Mouse (Mus musculus) left cerebral cortex, adult 2 months (tissue): ENCODE measurements around the gene Zfp704. TPM values are rescaled to one million over a fixed set of nuclear protein-coding genes. Genes with fewer than 3 reads are reported as not detected.

Source experiments
- DNase-seq, 2 experiments: peaks; one replicate each; pipeline ENCODE4 v3.0.0; 2021 to 2022; ENCODE audit warnings: low spot score in 2 of 2, mixed read lengths in 1 of 2; ENCODE audit errors: extremely low spot score in 1 of 2
- H3K27ac ChIP-seq: fragments of 200-600 bp; 2 replicates; pipeline ENCODE4 v1.8.1; 2022
- H3K4me3 ChIP-seq: fragments of 200-600 bp; 2 replicates; pipeline ENCODE4 v1.8.1; 2022
- CTCF ChIP-seq: fragments of 200-600 bp; IDR thresholded peaks from 2 replicates; pipeline ENCODE4 v1.8.1; 2022; ENCODE audit warnings: antibody characterized with exemption, mild to moderate bottlenecking, moderate library complexity
- intact Hi-C: fragments of 180-260 bp; cut with DNase I; formaldehyde crosslinking; loops from one replicate; pipeline ENCODE4 v1.15.1; 2025
- total RNA-seq, 2 experiments: library from RNA; stranded (reverse); gene quantifications; 2 replicates each; pipeline ENCODE4 v1.2.3; 2021

Gene Zfp704
- total RNA-seq, 2 experiments from 2014 or later: 31.7 to 34.6 TPM

DNA sequence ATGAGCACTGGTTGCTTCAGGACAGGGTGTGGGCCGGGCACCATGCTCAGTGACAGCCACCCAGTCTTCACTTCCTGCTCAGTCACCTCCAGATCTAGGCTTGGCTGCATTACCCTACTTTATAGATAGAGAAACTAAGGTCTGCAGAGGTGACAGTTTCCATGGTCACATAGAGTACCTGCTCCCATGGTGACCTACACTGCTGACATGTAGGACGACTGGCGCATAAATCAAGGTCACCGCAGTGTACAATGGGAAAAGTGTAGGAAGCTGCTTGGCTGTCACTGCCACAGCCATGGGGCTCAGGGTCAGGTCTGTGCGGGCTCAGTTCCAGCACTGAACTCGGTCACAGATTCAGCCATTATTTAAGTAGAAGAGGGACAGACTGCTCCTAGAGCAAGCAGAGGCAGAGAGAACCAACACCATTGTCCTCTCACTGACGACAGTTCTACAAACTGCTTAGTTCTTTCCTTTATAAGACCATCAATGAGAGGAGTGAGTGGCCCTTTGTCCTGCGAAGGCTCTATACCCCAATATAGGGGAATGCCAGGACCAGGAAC, 109.8 kb downstream of the Zfp704 start:
- intact Hi-C loops: loop anchor here (5.0 kb wide), 1 partner anchor 107 kb away; no protein-coding TSS in a partner anchor
- no peak for TF ChIP-seq CTCF
- no peak for DNase-seq
- peak overlapping the region; percentile 71 for H3K27ac ChIP-seq
- H3K4me3 ChIP-seq: no peak overlapping the region

DNA sequence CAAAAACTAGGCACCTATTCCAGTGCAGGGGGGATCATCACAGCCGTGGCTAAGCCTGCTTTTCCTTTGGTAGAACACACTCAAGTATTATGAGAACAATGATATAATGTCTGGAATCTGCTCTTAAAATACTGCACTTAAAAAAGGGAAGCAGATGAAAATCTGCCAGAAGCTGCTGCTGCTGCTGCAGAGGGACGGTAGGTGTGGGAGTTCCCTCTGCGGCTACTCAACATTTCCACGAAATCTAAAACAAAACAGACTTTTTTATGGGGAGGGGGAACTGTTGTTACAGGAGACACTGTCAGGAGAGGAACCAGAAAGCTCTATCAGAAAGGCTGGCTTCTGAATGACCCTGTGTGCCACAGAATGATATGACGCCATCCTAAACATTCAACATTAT, 110.4 kb downstream of the Zfp704 start:
- H3K27ac ChIP-seq: peak overlapping the region; percentile 71

DNA sequence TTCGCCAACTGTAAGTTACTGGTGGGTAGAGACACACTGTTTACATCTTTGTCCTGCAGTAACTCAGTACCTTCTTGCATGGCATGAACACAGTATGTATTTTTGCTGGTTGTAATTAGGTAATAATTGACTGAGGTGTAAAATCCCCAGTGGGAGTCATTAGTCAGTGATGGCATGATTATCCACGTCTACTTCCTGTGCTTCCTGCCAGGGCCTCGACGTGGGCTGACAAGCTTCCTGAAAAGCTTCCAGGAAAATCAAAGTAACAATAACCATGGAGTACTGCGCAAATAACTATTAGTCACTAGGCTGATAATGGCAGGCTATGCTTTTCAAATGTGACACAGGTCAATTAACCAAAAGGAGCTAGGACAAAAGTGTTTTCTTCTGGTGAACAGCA, 112.6 kb downstream of the Zfp704 start:
- no peak for DNase-seq
- no peak for TF ChIP-seq CTCF
- intact Hi-C loops: loop anchor here (5.0 kb wide), 1 partner anchor 110 kb away; no protein-coding TSS in a partner anchor
- Histone ChIP-seq H3K27ac (no peak overlapping the region), H3K4me3 (no peak overlapping the region)

More for the DNA sequence above, 110.4 kb downstream of the Zfp704 start:
- TF ChIP-seq CTCF: no peak
- no peak for DNase-seq
- intact Hi-C loops: loop anchor here (5.0 kb wide), 1 partner anchor 108 kb away; no protein-coding TSS in a partner anchor
- H3K4me3 ChIP-seq: no peak overlapping the region

DNA sequence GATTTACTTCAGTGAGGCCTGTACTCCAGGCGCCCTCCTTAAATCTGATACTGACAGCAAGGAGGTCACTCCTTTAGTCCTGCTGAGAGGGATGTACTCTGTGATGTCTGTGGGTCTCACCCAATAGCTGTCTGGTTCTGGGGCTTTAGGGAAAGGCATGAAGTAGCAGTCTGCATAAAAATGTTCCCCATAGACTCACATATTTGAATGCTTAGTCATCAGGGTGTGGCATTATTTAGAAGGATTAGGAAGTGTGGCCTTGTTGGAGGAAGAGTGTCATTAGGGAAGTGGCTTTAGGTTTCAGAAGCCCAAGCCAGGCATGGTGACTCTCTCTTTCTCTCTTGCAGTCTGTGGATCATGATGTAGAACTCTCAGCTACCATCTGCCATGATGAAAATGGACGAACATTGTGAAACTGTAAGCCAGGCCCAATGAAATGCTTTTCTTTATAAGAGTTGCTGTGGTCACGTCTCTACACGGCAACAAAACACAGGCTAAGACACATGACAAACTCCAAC, 118.1 kb downstream of the Zfp704 start:
- no peak for DNase-seq
- intact Hi-C loops: no loop called here
- no peak for TF ChIP-seq CTCF
- no peak overlapping the region for H3K4me3 ChIP-seq
- H3K27ac ChIP-seq: no peak overlapping the region

- TF ChIP-seq CTCF: no peak
- H3K27ac ChIP-seq: no peak overlapping the region
- intact Hi-C loops: no loop called here
- no peak for DNase-seq
- no peak overlapping the region for H3K4me3 ChIP-seq
Observed at GRCm38 (mm10) chr3:9487644-9488043, 122.2 kb downstream of the Zfp704 start.

GRCm38 (mm10) chr3:9485506-9485905, 124.4 kb downstream of the Zfp704 start:
- no peak for DNase-seq
- intact Hi-C loops: no loop called here

GRCm38 (mm10) chr3:9481956-9482355, 127.9 kb downstream of the Zfp704 start:
- TF ChIP-seq CTCF: no peak
- Histone ChIP-seq H3K4me3 (no peak overlapping the region), H3K27ac (no peak overlapping the region)
- no peak for DNase-seq
- intact Hi-C loops: no loop called here

More at GRCm38 (mm10) chr3:9485506-9485905, 124.4 kb downstream of the Zfp704 start:
- H3K4me3 ChIP-seq: no peak overlapping the region
- no peak overlapping the region for H3K27ac ChIP-seq
- TF ChIP-seq CTCF: no peak

DNA sequence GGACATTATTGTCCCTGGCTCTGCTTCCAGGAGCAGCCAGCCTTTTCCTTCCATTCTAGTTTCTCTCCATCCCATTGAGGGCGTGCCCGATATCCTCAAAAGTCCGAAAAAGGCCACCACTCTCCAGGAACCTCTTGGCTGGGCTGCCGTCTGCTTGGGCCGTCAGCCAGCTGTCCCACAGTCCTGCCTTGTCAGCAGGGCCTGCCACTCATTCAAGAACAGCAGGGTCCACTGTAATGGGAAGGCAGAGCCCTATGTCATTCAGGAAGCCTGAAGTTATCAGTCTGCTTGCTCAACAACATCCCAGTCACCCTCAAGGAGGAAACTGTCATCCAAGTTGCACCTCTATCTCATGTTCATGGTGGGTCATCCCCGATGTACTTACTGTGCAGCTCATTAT, 128.5 kb downstream of the Zfp704 start:
- intact Hi-C loops: no loop called here
- Histone ChIP-seq H3K27ac (no peak overlapping the region), H3K4me3 (no peak overlapping the region)
- TF ChIP-seq CTCF: no peak
- DNase-seq: no peak

DNA sequence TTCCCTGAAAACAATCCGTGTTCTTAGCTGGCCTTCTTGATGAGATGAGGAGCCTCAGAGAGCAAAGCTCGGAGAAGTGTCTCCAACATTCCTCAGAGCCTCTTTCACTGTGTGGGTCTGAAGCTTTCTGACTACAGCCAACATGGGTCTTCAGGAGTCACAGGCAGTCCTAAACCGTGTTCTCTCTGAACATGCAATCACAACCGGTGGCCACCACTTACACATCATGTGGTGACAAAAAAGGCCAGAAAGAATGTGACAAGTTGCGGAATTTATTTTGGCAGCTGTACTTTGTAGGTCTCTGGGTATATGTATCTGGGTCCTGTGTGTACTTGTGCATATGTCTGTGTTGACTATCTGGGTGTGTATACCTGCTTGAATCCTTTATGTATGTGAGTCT, 128.9 kb downstream of the Zfp704 start:
- no peak overlapping the region for H3K27ac ChIP-seq
- no peak for DNase-seq
- no peak for TF ChIP-seq CTCF
- H3K4me3 ChIP-seq: no peak overlapping the region
- intact Hi-C loops: no loop called here

DNA sequence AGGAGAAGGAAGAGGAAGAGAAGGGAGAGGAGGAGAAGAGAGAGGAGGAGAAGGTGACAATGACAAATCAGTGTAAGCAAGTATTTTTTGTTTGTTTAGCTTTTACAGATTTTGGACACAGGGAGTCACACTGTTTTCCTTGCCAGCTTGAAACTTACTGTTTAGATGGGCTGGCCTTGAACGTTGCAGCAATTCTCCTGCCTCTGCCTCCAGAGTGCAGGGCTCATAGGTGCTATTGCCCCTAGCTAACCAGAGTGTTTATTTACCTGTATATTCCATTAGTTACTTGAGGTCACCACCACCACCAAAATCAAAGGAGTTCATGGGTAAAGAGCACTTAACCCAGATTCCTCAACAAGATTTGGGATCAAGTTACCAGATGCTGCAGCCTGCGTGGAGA, 132.5 kb downstream of the Zfp704 start:
- H3K27ac ChIP-seq: no peak overlapping the region
- DNase-seq: no peak
- no peak overlapping the region for H3K4me3 ChIP-seq
- TF ChIP-seq CTCF: no peak
- intact Hi-C loops: no loop called here

DNA sequence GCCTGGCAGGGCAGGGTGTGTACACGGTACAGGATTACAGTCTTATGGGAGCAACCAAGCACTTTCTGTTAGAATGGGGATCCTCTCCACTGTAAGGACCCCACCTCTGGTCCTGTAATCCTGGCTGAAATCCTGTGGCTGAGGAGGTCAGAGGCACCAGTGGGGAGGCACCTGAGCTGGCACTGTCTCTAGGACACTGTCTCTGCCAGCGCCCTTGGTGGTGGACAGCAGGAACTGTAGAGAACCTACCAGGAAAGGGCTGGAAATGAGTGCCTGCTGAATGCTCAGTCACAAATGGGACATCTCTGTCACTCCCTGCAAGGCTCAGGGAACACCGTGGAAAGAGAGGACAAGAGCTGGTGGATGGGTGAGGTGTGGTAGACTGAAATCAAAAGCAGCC, 133.5 kb downstream of the Zfp704 start:
- no peak overlapping the region for H3K27ac ChIP-seq
- no peak for DNase-seq
- TF ChIP-seq CTCF: no peak
- intact Hi-C loops: no loop called here
- H3K4me3 ChIP-seq: no peak overlapping the region

GRCm38 (mm10) chr3:9475501-9475900, 134.4 kb downstream of the Zfp704 start:
- Histone ChIP-seq H3K27ac (no peak overlapping the region), H3K4me3 (no peak overlapping the region)
- no peak for DNase-seq
- intact Hi-C loops: no loop called here
- TF ChIP-seq CTCF: no peak

GRCm38 (mm10) chr3:9474331-9474730, 135.6 kb downstream of the Zfp704 start:
- Histone ChIP-seq H3K4me3 (no peak overlapping the region), H3K27ac (no peak overlapping the region)
- intact Hi-C loops: no loop called here
- DNase-seq: no peak
- TF ChIP-seq CTCF: no peak
